Mouse (Mus musculus) spleen, adult 2 months (tissue): ENCODE data around the gene Nme4.

ENCODE experiments used
- CTCF ChIP-seq: fragments of 200-500 bp; IDR thresholded peaks from 2 replicates; pipeline ENCODE4 v1.5.1; 2011; ENCODE audit warnings: mild to moderate bottlenecking, inconsistent platforms; ENCODE audit not compliant: insufficient read depth, insufficient read length, insufficient replicate concordance; ENCODE audit errors: extremely low read depth
- POLR2A ChIP-seq: fragments of 200-500 bp; IDR thresholded peaks from 2 replicates; pipeline ENCODE4 v1.6.1; 2011; ENCODE audit warnings: low read depth, low read length, inconsistent platforms

DNA sequence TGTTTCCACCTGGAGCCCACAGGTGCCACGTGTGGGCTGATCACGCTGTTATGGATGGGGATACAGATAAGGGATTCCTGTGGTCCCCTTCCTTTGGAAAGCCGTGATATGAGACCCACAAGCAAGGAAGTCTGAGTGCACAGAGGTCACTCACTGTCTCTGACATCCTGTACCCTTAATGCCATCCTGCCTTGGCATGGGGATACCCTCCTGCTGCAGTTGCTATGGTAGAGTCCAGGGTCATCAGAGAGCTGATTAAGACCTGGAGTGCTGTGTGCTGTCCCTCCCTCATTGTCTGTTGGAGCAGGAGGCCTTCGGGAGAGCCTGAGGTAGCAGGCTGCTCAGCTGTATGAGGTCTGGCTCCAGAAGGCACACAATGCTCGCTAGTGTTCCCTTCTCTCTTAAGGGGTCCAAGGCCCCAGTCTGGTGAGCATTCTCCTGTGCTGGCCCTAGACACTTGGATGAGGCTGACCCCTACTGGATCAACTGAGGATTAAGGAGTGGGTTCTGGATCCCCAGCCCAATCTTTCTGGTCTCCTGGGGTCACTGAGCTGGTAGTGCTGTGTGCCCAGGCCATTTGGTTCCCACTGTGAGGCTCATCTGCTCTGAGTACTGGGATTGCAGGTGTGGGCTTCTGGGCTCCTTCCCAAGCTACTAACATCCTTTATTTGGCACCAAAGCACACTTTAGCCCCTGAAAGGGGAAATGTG, 27.2 kb upstream of the Nme4 start:
- TF ChIP-seq CTCF (no peak), POLR2A (no peak)
